Mouse (Mus musculus): ENCODE results near the gene Gpr135. TPM values are rescaled to one million over a fixed set of nuclear protein-coding genes. Genes with fewer than 3 reads are reported as not detected.
"Not testable (repeated sequence)": the region's sequence is repeated elsewhere in the genome, so short reads cannot be mapped to it uniquely, and the experiment has no call there.

Gpr135 gene
- polyA plus RNA-seq, 1 experiment = not detected

DNA sequence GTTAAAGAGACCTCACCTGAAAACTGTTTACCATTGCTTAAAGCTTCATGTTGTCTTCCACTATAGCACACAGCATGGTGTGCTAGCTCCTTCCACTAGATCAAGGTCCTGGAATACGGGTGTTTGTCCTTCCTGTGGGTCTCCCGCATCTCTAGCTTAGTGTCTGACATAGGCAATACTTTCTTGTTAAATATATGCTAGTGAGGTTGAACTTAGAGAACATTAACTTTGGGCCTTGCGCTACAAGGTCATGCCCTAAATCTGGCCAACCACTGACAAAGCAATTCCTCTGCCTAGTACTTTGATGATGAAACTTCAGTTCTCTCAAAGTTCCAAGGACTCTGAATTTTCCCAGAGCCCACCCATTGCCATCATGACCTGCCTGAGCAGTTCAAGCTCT is 7.3 kb upstream of the Gpr135 start:
- no peaks in the 10 kb centered on the region for H3K4me1 ChIP-seq (ENCODE audit: control insufficient read depth, insufficient read depth, low read length)
- no peak overlapping the region for H3K27ac ChIP-seq (ENCODE audit: control insufficient read depth, insufficient read depth, low read depth, low read length, poor library complexity)
- no peak for TF ChIP-seq POLR2A (IDR thresholded peaks at IDR 0.05; ENCODE audit: borderline replicate concordance, control insufficient read depth, low read depth, low read length)
- TF ChIP-seq CTCF (IDR thresholded peaks at IDR 0.05; ENCODE audit: control insufficient read depth, insufficient read depth, low read length) = no peak
- no peak overlapping the region for H3K4me3 ChIP-seq (replicated peaks; ENCODE audit: control insufficient read depth, low read depth, low read length)
- WGBS = 86% methylated on average over 3 of the region's 3 CpGs

- TF ChIP-seq CTCF (IDR thresholded peaks at IDR 0.05; ENCODE audit: control insufficient read depth, insufficient read depth, low read length) (no peak), POLR2A (IDR thresholded peaks at IDR 0.05; ENCODE audit: borderline replicate concordance, control insufficient read depth, low read depth, low read length) (no peak; the same call in 1 of the 2 replicates)
- Histone ChIP-seq H3K4me1 (ENCODE audit: control insufficient read depth, insufficient read depth, low read length) (no peaks in the 10 kb centered on the region), H3K4me3 (replicated peaks; ENCODE audit: control insufficient read depth, low read depth, low read length) (peak overlapping the region; percentile 21), H3K27ac (ENCODE audit: control insufficient read depth, insufficient read depth, low read depth, low read length, poor library complexity) (no peak overlapping the region)
- WGBS = 11% methylated on average over 40 of the region's 40 CpGs
These were observed 1.1 kb downstream of the Gpr135 start for GRCm38 (mm10) chr12:72069626-72070326.

DNA sequence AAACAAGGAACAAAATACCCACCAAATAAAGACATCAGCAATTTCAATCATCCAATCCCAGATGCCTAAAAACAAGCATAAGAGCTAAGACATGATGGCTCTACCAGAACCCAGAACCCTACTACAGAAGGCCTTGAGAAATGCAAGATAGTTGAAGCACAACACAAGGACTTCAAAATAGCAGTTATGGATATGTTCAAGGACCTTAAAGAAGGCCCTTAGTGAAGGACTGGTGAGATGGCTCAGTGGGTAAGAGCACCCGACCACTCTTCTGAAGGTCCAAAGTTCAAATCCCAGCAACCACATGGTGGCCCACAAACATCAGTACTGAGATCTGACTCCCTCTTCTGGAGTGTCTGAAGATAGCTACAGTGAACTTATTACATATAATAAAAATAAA is 13.1 kb downstream of the Gpr135 start:
- no peaks in the 10 kb centered on the region for H3K4me1 ChIP-seq (ENCODE audit: control insufficient read depth, insufficient read depth, low read length)
- no peak overlapping the region for H3K27ac ChIP-seq (ENCODE audit: control insufficient read depth, insufficient read depth, low read depth, low read length, poor library complexity)
- H3K4me3 ChIP-seq (replicated peaks; ENCODE audit: control insufficient read depth, low read depth, low read length) = no peak overlapping the region
- TF ChIP-seq CTCF (IDR thresholded peaks at IDR 0.05; ENCODE audit: control insufficient read depth, insufficient read depth, low read length) (no peak), POLR2A (IDR thresholded peaks at IDR 0.05; ENCODE audit: borderline replicate concordance, control insufficient read depth, low read depth, low read length) (no peak)
- 88% methylated on average over 1 of the region's 1 CpGs for WGBS

- Histone ChIP-seq H3K4me3 (replicated peaks; ENCODE audit: control insufficient read depth, low read depth, low read length) (no peak overlapping the region), H3K4me1 (ENCODE audit: control insufficient read depth, insufficient read depth, low read length) (no peaks in the 10 kb centered on the region), H3K27ac (ENCODE audit: control insufficient read depth, insufficient read depth, low read depth, low read length, poor library complexity) (no peak overlapping the region)
- TF ChIP-seq POLR2A (IDR thresholded peaks at IDR 0.05; ENCODE audit: borderline replicate concordance, control insufficient read depth, low read depth, low read length) (no peak), CTCF (IDR thresholded peaks at IDR 0.05; ENCODE audit: control insufficient read depth, insufficient read depth, low read length) (no peak)
- WGBS = 63% methylated on average over 6 of the region's 6 CpGs
These were observed 17.1 kb downstream of the Gpr135 start for GRCm38 (mm10) chr12:72053851-72054250.

DNA sequence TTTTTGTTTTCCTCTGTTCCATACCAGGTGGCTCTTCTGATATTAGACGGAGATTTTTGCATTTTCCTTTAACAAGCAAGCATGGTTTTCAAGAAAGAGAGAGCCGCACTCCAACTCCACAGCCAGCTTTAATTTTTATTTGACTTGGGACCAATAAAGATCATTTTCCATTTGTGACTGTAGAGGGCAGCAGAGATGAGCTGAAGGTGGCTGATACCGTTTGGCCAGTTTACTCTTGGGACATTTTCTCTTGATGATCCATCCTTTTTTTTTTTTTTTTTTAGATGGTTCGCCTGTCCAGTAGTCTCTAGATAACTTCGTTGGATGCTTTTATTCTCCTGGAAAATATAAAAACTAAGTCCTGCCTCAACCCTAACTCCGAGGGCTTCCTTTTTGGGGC is 17.6 kb downstream of the Gpr135 start:
- no peak overlapping the region for H3K4me3 ChIP-seq (replicated peaks; ENCODE audit: control insufficient read depth, low read depth, low read length)
- TF ChIP-seq POLR2A (IDR thresholded peaks at IDR 0.05; ENCODE audit: borderline replicate concordance, control insufficient read depth, low read depth, low read length) (no peak), CTCF (IDR thresholded peaks at IDR 0.05; ENCODE audit: control insufficient read depth, insufficient read depth, low read length) (no peak)
- H3K27ac ChIP-seq (ENCODE audit: control insufficient read depth, insufficient read depth, low read depth, low read length, poor library complexity) = no peak overlapping the region
- WGBS = 36% methylated on average over 6 of the region's 6 CpGs
- no peaks in the 10 kb centered on the region for H3K4me1 ChIP-seq (ENCODE audit: control insufficient read depth, insufficient read depth, low read length)

DNA sequence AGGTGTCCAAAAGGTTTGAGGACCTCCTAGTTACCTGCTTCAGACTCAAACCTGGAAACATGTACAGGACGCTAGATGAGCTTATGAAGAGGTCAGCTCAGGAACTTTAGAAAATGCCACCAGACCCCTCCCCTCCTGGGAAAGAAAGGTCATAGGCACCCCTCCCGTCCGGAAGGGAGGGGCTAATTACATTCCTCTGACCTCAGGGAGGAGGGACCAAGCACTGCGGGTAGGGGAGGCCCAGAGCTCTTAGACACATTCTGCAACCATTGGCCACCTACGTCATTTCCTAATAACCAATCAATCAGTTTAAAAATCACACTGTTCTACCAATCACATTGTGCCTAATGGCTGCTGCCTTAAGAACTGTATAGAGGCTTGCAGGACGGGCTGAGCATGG is 18.4 kb downstream of the Gpr135 start:
- 81% methylated on average over 6 of the region's 6 CpGs for WGBS
- TF ChIP-seq CTCF (IDR thresholded peaks at IDR 0.05; ENCODE audit: control insufficient read depth, insufficient read depth, low read length) (no peak), POLR2A (IDR thresholded peaks at IDR 0.05; ENCODE audit: borderline replicate concordance, control insufficient read depth, low read depth, low read length) (no peak)
- Histone ChIP-seq H3K27ac (ENCODE audit: control insufficient read depth, insufficient read depth, low read depth, low read length, poor library complexity) (no peak overlapping the region), H3K4me1 (ENCODE audit: control insufficient read depth, insufficient read depth, low read length) (no peaks in the 10 kb centered on the region), H3K4me3 (replicated peaks; ENCODE audit: control insufficient read depth, low read depth, low read length) (no peak overlapping the region)

- H3K27ac ChIP-seq (ENCODE audit: control insufficient read depth, insufficient read depth, low read depth, low read length, poor library complexity) = no peak overlapping the region
- TF ChIP-seq POLR2A (IDR thresholded peaks at IDR 0.05; ENCODE audit: borderline replicate concordance, control insufficient read depth, low read depth, low read length) (no peak), CTCF (IDR thresholded peaks at IDR 0.05; ENCODE audit: control insufficient read depth, insufficient read depth, low read length) (no peak)
- WGBS = 78% methylated on average over 4 of the region's 4 CpGs
- no peak overlapping the region for H3K4me3 ChIP-seq (replicated peaks; ENCODE audit: control insufficient read depth, low read depth, low read length)
- no peaks in the 10 kb centered on the region for H3K4me1 ChIP-seq (ENCODE audit: control insufficient read depth, insufficient read depth, low read length)
These were observed 20.1 kb downstream of the Gpr135 start for GRCm38 (mm10) chr12:72050821-72051220.

DNA sequence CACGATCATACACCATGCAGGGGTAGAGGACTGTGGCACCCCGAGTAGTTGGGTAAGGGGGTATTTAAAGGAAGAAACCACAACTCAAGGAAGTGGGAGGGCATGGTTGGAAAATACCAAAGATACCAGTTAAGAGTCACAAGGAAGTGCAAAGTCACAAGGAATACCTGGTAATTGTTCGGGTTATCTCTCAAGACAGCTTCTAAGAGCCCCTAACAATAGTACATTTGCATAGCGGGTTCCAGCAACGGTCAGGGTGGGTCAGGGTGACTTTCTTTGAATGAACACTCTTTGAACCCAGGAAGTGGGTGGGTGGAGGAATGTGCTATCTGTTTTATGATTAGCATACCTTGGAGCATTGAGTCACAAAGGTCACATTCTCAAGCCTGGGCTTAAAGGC is 20.8 kb downstream of the Gpr135 start:
- not testable (repeated sequence) for H3K27ac ChIP-seq (ENCODE audit: control insufficient read depth, insufficient read depth, low read depth, low read length, poor library complexity); H3K4me3 ChIP-seq (replicated peaks; ENCODE audit: control insufficient read depth, low read depth, low read length); H3K4me1 ChIP-seq (ENCODE audit: control insufficient read depth, insufficient read depth, low read length)
- 86% methylated on average over 5 of the region's 5 CpGs for WGBS

DNA sequence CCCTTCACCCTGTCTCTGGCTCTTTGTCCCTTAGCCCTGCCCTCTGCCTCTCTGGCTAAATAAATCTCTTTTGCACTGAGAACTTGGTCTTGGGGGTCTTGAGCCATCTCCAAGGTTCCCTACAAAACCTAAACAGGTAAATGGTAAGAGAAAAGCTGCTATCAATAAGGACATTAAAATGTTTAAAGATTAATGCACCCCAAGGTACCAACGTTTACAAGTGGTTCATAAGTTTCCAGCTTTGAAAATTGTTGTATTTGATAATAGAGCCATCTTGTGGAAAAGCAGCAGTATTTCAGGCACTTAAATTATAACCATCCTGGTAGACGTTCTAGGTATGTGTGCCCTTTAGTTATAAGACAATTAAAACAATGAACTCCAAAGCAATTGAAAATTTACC is 23.4 kb downstream of the Gpr135 start:
- 2% methylated on average over 2 of the region's 2 CpGs for WGBS
- TF ChIP-seq CTCF (IDR thresholded peaks at IDR 0.05; ENCODE audit: control insufficient read depth, insufficient read depth, low read length) (no peak), POLR2A (IDR thresholded peaks at IDR 0.05; ENCODE audit: borderline replicate concordance, control insufficient read depth, low read depth, low read length) (no peak)
- H3K4me3 ChIP-seq (replicated peaks; ENCODE audit: control insufficient read depth, low read depth, low read length) = no peak overlapping the region

More for the DNA sequence above, 23.4 kb downstream of the Gpr135 start:
- Histone ChIP-seq H3K4me1 (ENCODE audit: control insufficient read depth, insufficient read depth, low read length) (no peaks in the 10 kb centered on the region), H3K27ac (ENCODE audit: control insufficient read depth, insufficient read depth, low read depth, low read length, poor library complexity) (no peak overlapping the region)

Measured in bone marrow, adult 2 months (tissue).